Mouse (Mus musculus) hindbrain, postnatal 0 days (tissue): ENCODE measurements at regions not wholly inside any gene's neighbourhood (a gene's known extent, or its start where the extent isn't known, plus 50 kb on each side); places are given as distances from the start of the nearest gene placed in this dataset.

Experiments used
- ATAC-seq: fragments of 200-750 bp; cut with Nextera tagmentation; 2 replicates; pipeline ENCODE4 v1.8.0; 2017; ENCODE audit warnings: mild to moderate bottlenecking, moderate TSS enrichment, moderate library complexity
- DNase-seq: peaks from one replicate; pipeline ENCODE4 v3.0.0-alpha.2; 2015; ENCODE audit warnings: low spot score
- H3K27ac ChIP-seq: fragments of 300-500 bp; sonication (generic); 2 replicates; pipeline ENCODE4 v1.5.1; 2014; ENCODE audit warnings: mild to moderate bottlenecking
- H3K27me3 ChIP-seq: fragments of 300-500 bp; sonication (generic); 2 replicates; pipeline ENCODE4 v1.6.1; 2014; ENCODE audit warnings: low read length, mixed read lengths; ENCODE audit not compliant: insufficient read depth
- H3K36me3 ChIP-seq: fragments of 300-500 bp; sonication (generic); 2 replicates; pipeline ENCODE4 v1.6.1; 2014; ENCODE audit warnings: low read length, mixed read lengths; ENCODE audit not compliant: insufficient read depth
- H3K4me1 ChIP-seq: fragments of 300-500 bp; sonication (generic); 2 replicates; pipeline ENCODE4 v1.6.1; 2014; ENCODE audit warnings: antibody characterized with exemption, low read length, mixed read lengths; ENCODE audit not compliant: insufficient read depth
- H3K4me2 ChIP-seq: fragments of 300-500 bp; sonication (generic); 2 replicates; pipeline ENCODE4 v1.6.1; 2014; ENCODE audit warnings: low read depth, mild to moderate bottlenecking, low read length, moderate library complexity, mixed read lengths
- H3K4me3 ChIP-seq: fragments of 300-500 bp; sonication (generic); 2 replicates; pipeline ENCODE4 v1.5.1; 2014; ENCODE audit warnings: low read length
- H3K9ac ChIP-seq: fragments of 300-500 bp; sonication (generic); replicated peaks from 2 replicates; pipeline ENCODE4 v1.6.1; 2014; ENCODE audit warnings: mild to moderate bottlenecking, low read length, moderate library complexity, mixed read lengths
- H3K9me3 ChIP-seq: fragments of 300-500 bp; sonication (generic); 2 replicates; pipeline ENCODE4 v1.6.1; 2016; ENCODE audit warnings: low read length, mixed read lengths
- CTCF ChIP-seq: IDR thresholded peaks from 2 replicates; pipeline ENCODE4 v1.5.1; 2016; ENCODE audit warnings: antibody characterized with exemption, control low read depth, low read depth
- WGBS: fragments of 180-500 bp; shearing (Covaris S2); extraction: QIAGEN DNeasy Blood & Tissue Kit; methylation state at CpG from one replicate; pipeline ENCODE4 v1.1.7; 2014; 5-methylcytosine and 5-hydroxymethylcytosine counted together

DNA sequence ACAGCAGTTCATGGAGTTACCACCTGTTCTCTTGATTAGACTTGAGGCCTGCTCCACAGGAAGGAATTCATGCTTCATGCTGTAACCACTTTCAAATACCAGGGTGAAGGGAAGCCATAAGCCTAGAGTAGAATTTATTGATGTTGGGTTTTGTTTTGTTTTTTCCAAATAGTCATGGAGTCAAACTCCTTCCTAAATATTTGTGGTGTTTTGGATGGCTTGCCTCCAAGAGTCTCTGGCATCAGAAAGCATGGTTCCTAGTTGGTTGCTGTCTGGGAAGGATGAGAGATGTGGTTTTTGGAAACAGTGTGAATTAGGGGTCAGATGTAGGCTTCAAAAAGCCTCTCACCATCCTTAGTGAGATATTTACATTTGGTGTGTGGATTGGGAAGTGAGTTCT lies 141.5 kb downstream of the Alg10b start:
- H3K4me3 ChIP-seq: no peak overlapping the region
- H3K36me3 ChIP-seq: no peaks in the 10 kb centered on the region
- no peak overlapping the region for H3K27ac ChIP-seq
- no peak for DNase-seq
- no peaks in the 10 kb centered on the region for H3K27me3 ChIP-seq
- no peaks in the 10 kb centered on the region for H3K4me1 ChIP-seq
- H3K9ac ChIP-seq: no peak overlapping the region
- peaks cover 6% of the 10 kb centered on the region; the same call in 1 of the 2 replicates for H3K9me3 ChIP-seq
- H3K4me2 ChIP-seq: no peak overlapping the region
- no peak for TF ChIP-seq CTCF
- no peak for ATAC-seq

DNA sequence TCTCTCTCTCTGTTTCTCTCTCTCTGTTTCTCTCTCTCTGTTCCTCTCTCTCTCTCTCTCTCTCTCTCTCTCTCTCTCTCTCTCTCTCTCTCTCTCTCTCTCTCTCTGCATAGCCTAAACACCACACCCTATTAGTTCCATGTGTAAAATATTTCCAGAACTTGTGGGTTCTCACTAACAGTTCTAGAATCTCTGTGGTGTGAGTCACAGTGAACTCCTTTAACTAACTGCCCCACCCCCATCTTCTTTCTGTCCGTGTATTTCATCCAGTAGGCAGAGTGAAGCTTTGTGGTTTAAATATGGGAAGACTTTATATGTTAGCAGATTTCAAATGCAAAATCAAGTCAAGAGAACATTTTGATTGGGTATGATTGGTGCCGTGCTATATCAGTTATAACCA lies 153.8 kb downstream of the Alg10b start:
- DNase-seq: no peak
- TF ChIP-seq CTCF: no peak
- Histone ChIP-seq H3K27me3 (no peaks in the 10 kb centered on the region), H3K27ac (no peak overlapping the region), H3K4me1 (no peaks in the 10 kb centered on the region), H3K9ac (no peak overlapping the region), H3K36me3 (no peaks in the 10 kb centered on the region), H3K4me2 (no peak overlapping the region), H3K4me3 (no peak overlapping the region), H3K9me3 (no peaks in the 10 kb centered on the region)
- WGBS: 80% methylated on average over 2 of the region's 2 CpGs
- no peak for ATAC-seq

DNA sequence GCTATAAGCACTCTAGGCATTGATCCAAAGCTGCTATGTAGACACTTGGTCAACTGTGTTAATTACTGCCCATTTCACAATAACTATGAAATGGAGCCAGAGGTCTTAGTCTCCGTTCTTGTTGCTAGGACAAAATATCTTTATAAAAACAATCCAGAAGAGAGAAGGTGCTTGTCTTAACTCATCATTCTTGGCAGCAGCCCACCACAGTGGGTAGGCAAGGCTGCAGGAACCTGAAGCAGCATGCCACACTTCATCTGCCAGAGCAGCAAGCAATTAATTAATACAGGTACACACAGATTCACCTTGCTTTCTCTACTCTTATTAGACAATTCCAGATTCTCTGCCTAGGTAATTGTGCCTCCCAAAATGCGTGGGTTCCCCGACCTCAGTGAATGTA lies 172.8 kb downstream of the Alg10b start:
- no peak for ATAC-seq

DNA sequence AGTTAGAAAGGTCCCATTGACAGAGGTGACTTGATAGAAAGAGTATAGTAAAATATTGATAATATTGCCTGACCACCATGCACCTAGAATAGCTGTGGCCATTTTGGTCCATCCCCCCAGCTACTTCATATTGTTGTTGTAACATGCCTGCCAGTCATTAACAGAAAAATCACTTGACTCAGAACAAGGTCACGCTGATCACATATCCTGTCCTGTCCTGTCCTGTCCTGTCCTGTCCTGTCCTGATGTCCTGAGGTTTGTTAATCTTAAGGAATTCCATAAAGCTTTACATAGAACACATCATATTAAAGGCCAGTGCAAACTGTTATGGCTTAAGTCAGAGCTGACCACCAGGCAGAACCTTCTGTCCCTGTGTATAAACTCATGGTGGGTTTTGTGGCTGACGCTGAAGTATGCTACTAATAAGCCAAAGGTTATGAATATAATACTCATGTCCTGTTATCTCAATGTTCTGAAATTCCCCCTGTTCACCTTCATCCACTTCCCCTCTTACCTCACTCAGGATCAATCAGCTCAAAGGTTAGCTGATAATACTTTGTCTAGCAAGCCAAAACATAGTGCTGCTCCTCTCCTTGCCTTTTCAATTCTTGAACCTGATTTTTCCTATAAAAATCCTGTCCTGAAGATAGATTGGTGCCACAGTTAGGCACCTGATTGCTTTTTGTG lies 173.7 kb downstream of the Alg10b start:
- Histone ChIP-seq H3K9ac (no peak overlapping the region), H3K27me3 (no peaks in the 10 kb centered on the region), H3K4me3 (no peak overlapping the region), H3K27ac (no peak overlapping the region), H3K4me2 (no peak overlapping the region), H3K36me3 (no peaks in the 10 kb centered on the region), H3K4me1 (no peaks in the 10 kb centered on the region), H3K9me3 (no peaks in the 10 kb centered on the region)
- DNase-seq (no peak), ATAC-seq (no peak)
- WGBS: 91% methylated on average over 2 of the region's 2 CpGs
- TF ChIP-seq CTCF: no peak

More for the DNA sequence above, 172.8 kb downstream of the Alg10b start:
- 68% methylated on average over 3 of the region's 3 CpGs for WGBS
- Histone ChIP-seq H3K36me3 (no peaks in the 10 kb centered on the region), H3K27me3 (no peaks in the 10 kb centered on the region), H3K4me3 (no peak overlapping the region), H3K9me3 (no peaks in the 10 kb centered on the region), H3K4me1 (no peaks in the 10 kb centered on the region), H3K9ac (no peak overlapping the region), H3K27ac (no peak overlapping the region), H3K4me2 (no peak overlapping the region)
- no peak for DNase-seq
- no peak for TF ChIP-seq CTCF

DNA sequence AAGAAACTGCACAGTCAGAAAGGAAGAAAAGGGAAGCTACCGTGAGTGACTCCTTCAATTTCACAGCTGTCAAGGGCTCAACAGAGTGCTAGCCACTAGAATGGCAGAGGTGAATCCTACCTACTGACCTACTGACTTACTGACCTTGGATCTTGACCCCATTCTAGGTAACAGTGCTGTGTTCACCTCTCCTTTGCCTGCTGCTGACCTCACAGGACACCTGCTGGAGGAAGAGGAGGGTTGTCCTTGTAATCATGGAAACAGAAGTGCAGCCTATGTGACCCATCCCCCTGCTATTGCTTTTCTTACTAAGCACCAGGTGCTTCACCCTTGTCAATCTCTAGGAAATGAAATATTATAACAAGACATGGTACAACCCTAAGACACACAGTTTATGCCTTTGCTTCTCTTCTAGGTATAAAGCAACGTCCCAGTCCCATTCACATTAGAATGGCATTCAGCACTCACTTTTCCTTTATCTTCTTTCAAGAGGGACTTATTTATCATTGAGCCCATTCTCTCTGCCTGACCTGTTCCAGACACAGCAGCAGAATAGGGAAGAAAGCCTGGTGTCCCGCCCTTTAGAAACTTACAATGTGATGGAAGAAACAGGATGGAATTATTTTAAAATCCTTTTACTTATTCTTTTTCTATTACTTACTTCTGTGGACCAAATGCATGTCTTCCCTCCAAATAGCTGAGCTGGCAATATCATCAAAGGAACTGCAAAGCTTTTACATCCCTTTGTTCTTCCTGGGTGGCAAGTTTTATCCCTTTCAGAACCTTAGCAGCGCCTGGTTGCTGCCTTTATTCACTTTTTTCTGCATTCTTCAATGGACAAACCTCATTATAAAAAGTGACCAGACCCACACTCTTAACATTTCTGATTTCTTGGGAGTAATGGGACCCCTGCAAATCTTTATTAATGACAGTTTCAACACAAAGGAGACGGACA lies 176.5 kb downstream of the Alg10b start:
- Histone ChIP-seq H3K9me3 (no peaks in the 10 kb centered on the region), H3K27me3 (no peaks in the 10 kb centered on the region), H3K9ac (no peak overlapping the region), H3K36me3 (no peaks in the 10 kb centered on the region), H3K27ac (no peak overlapping the region), H3K4me1 (no peaks in the 10 kb centered on the region), H3K4me3 (no peak overlapping the region), H3K4me2 (no peak overlapping the region)
- no peak for TF ChIP-seq CTCF
- no peak for ATAC-seq
- DNase-seq: no peak
- 25% methylated on average over 5 of the region's 5 CpGs for WGBS

DNA sequence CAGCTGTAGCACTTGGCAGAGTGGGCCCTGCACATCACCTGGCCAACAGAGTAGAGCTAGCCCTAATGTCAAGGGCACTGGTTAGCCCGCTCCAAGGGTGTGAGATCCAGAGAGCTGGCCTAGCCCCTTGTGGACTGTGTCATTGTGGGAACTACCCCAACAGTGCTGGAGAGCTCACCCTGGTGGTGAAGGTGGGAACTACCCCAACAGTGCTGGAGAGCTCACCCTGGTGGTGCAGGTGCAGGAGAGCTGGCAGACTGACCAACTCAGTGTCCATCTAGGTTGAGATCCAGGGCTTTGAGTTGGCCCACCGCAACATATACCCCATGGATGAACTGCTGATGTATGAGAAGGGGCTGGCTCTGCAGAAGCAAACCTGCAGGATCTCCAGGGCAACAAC lies 196.7 kb downstream of the Alg10b start:
- Histone ChIP-seq H3K4me3 (no peak overlapping the region), H3K27ac (no peak overlapping the region), H3K4me1 (no peaks in the 10 kb centered on the region), H3K27me3 (no peaks in the 10 kb centered on the region), H3K9ac (no peak overlapping the region), H3K36me3 (no peaks in the 10 kb centered on the region), H3K9me3 (no peaks in the 10 kb centered on the region), H3K4me2 (no peak overlapping the region)
- DNase-seq: no peak
- ATAC-seq: no peak
- 96% methylated on average over 2 of the region's 2 CpGs for WGBS
- TF ChIP-seq CTCF: peak; percentile 36
